Mouse (Mus musculus) 3134 (cell line): Measurements from ENCODE around the gene Batf.
A peak's percentile ranks its signal among the peaks of the same experiment; 100 is the strongest.

ENCODE experiments used
- DNase-seq: peaks from one replicate; pipeline ENCODE4 v3.0.0-alpha.2; 2011; ENCODE audit warnings: low spot score; ENCODE audit not compliant: insufficient read length; ENCODE audit errors: extremely low read depth

Batf gene

GRCm38 (mm10) chr12:85725306-85725705 is 38.8 kb downstream of the Batf start:
- DNase-seq: no peak

GRCm38 (mm10) chr12:85726729-85727397 is 40.4 kb downstream of the Batf start:
- no peak for DNase-seq

GRCm38 (mm10) chr12:85728181-85728580 is 41.7 kb downstream of the Batf start:
- no peak for DNase-seq

- no peak for DNase-seq
Observed at GRCm38 (mm10) chr12:85729022-85729944, 42.8 kb downstream of the Batf start.

- no peak for DNase-seq
Observed at GRCm38 (mm10) chr12:85729945-85730290, 43.4 kb downstream of the Batf start.

GRCm38 (mm10) chr12:85736203-85736602 is 49.7 kb downstream of the Batf start:
- DNase-seq: no peak

GRCm38 (mm10) chr12:85736960-85737359 is 50.5 kb downstream of the Batf start:
- peak; percentile 16 for DNase-seq

GRCm38 (mm10) chr12:85745827-85746695 is 59.6 kb downstream of the Batf start, which contains the start of gene Flvcr2:
Gene Flvcr2, plus strand, starts transcription at chr12:85746539.
- no peak for DNase-seq

- DNase-seq: no peak
Observed at GRCm38 (mm10) chr12:85746696-85747219, 60.3 kb downstream of the Batf start.

GRCm38 (mm10) chr12:85747343-85747742 is 60.9 kb downstream of the Batf start:
- no peak for DNase-seq

GRCm38 (mm10) chr12:85749861-85750260 is 63.4 kb downstream of the Batf start:
- no peak for DNase-seq

- no peak for DNase-seq
Observed at GRCm38 (mm10) chr12:85752116-85752515, 65.6 kb downstream of the Batf start.

GRCm38 (mm10) chr12:85753223-85753622 is 66.8 kb downstream of the Batf start:
- DNase-seq: no peak

- DNase-seq: no peak
Observed at GRCm38 (mm10) chr12:85754611-85755265, 68.3 kb downstream of the Batf start.

- DNase-seq: no peak
Observed at GRCm38 (mm10) chr12:85756455-85756854, 70.0 kb downstream of the Batf start.

GRCm38 (mm10) chr12:85757074-85757473 is 70.6 kb downstream of the Batf start:
- DNase-seq: no peak
